Mouse (Mus musculus) spleen, adult 2 months (tissue): ENCODE data around the gene Ptgr1.

Source experiments
- CTCF ChIP-seq: fragments of 200-500 bp; IDR thresholded peaks from 2 replicates; pipeline ENCODE4 v1.5.1; 2011; ENCODE audit warnings: mild to moderate bottlenecking, inconsistent platforms; ENCODE audit not compliant: insufficient read depth, insufficient read length, insufficient replicate concordance; ENCODE audit errors: extremely low read depth
- POLR2A ChIP-seq: fragments of 200-500 bp; IDR thresholded peaks from 2 replicates; pipeline ENCODE4 v1.6.1; 2011; ENCODE audit warnings: low read depth, low read length, inconsistent platforms

- TF ChIP-seq CTCF: no peak
- no peak for TF ChIP-seq POLR2A
Observed at GRCm38 (mm10) chr4:58942942-58943341, 44.0 kb downstream of the Ptgr1 start.
